Mouse (Mus musculus) stomach, postnatal 0 days (tissue): ENCODE measurements around the gene Chst3.

ENCODE experiments used
- CTCF ChIP-seq: IDR thresholded peaks from 2 replicates; pipeline ENCODE4 v1.5.1; 2016; ENCODE audit warnings: antibody characterized with exemption, low read depth, mild to moderate bottlenecking, moderate library complexity
- EP300 ChIP-seq: optimal IDR thresholded peaks from 2 replicates; pipeline ENCODE3; 2016; ENCODE audit warnings: antibody characterized with exemption

DNA sequence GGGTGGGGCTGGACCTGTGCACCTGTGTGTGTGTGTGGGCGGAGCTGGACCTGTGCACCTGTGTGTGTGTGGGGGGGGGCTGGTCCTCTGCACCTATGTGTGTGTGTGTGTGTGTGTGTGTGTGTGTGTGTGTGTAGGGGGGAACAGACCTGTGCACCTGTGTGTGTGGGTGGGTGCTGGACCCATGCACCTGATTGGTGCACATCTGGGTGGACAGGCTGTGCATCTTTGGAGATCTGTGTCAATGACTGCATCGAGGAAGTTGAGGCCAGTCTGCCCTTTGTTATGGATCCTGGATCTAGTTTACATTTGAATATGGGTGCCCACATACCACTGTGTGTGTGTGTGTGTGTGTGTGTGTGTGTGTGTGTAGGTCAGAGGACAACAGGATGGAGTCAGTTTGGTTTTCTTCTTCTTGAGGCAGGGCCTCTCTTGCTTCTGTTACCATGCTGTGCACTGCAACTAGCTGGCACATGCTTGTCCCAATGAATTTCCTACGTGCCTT lies 77.4 kb downstream of the Chst3 start:
- TF ChIP-seq CTCF = no peak
- no peak for TF ChIP-seq EP300
